Mouse (Mus musculus): Measurements from ENCODE around the gene Itga4.

Gene Itga4

GRCm38 (mm10) chr2:79255192-79256000 is at the start of gene Itga4:
TSS of gene Itga4 (plus strand) at chr2:79255426.
- DNase-seq (ENCODE audit: low read depth, low spot score), result peak; percentile 57

GRCm38 (mm10) chr2:79206191-79206755 is 49.0 kb upstream of the Itga4 start:
- peak; percentile 5 for DNase-seq (ENCODE audit: low read depth, low spot score)

- no peak for DNase-seq (ENCODE audit: low read depth, low spot score)
Measured at GRCm38 (mm10) chr2:79214982-79215381, 40.2 kb upstream of the Itga4 start.

GRCm38 (mm10) chr2:79215479-79215878 is 39.7 kb upstream of the Itga4 start:
- DNase-seq (ENCODE audit: low read depth, low spot score), result no peak

- no peak for DNase-seq (ENCODE audit: low read depth, low spot score)
Measured at GRCm38 (mm10) chr2:79224714-79225426, 30.4 kb upstream of the Itga4 start.

GRCm38 (mm10) chr2:79227805-79228241 is 27.4 kb upstream of the Itga4 start:
- DNase-seq (ENCODE audit: low read depth, low spot score), result no peak

- DNase-seq (ENCODE audit: low read depth, low spot score), result no peak
Measured at GRCm38 (mm10) chr2:79231056-79231949, 23.9 kb upstream of the Itga4 start.

- no peak for DNase-seq (ENCODE audit: low read depth, low spot score)
Measured at GRCm38 (mm10) chr2:79235767-79236487, 19.3 kb upstream of the Itga4 start.

GRCm38 (mm10) chr2:79237216-79237615 is 18.0 kb upstream of the Itga4 start:
- DNase-seq (ENCODE audit: low read depth, low spot score), result no peak

GRCm38 (mm10) chr2:79244276-79244675 is 10.9 kb upstream of the Itga4 start:
- DNase-seq (ENCODE audit: low read depth, low spot score), result no peak

GRCm38 (mm10) chr2:79244743-79245142 is 10.5 kb upstream of the Itga4 start:
- no peak for DNase-seq (ENCODE audit: low read depth, low spot score)

- no peak for DNase-seq (ENCODE audit: low read depth, low spot score)
Measured at GRCm38 (mm10) chr2:79248283-79248682, 6.9 kb upstream of the Itga4 start.

- no peak for DNase-seq (ENCODE audit: low read depth, low spot score)
Measured at GRCm38 (mm10) chr2:79250510-79250909, 4.7 kb upstream of the Itga4 start.

GRCm38 (mm10) chr2:79253754-79254197 is 1.4 kb upstream of the Itga4 start:
- no peak for DNase-seq (ENCODE audit: low read depth, low spot score)

GRCm38 (mm10) chr2:79254588-79255191 is 536 bp upstream of the Itga4 start:
- no peak for DNase-seq (ENCODE audit: low read depth, low spot score)

GRCm38 (mm10) chr2:79256001-79256339 is 744 bp downstream of the Itga4 start:
- no peak for DNase-seq (ENCODE audit: low read depth, low spot score)

- DNase-seq (ENCODE audit: low read depth, low spot score), result no peak
Measured at GRCm38 (mm10) chr2:79256376-79256775, 1.1 kb downstream of the Itga4 start.

- DNase-seq (ENCODE audit: low read depth, low spot score), result no peak
Measured at GRCm38 (mm10) chr2:79256880-79257279, 1.7 kb downstream of the Itga4 start.

- no peak for DNase-seq (ENCODE audit: low read depth, low spot score)
Measured at GRCm38 (mm10) chr2:79257411-79257810, 2.2 kb downstream of the Itga4 start.

- no peak for DNase-seq (ENCODE audit: low read depth, low spot score)
Measured at GRCm38 (mm10) chr2:79259326-79259725, 4.1 kb downstream of the Itga4 start.

Data from embryo, embryonic 11.5 days (tissue).